Mouse (Mus musculus): ENCODE results near the gene Adcy4. TPM values are rescaled to one million over a fixed set of nuclear protein-coding genes. Genes with fewer than 3 reads are reported as not detected.

The Adcy4 gene
- polyA plus RNA-seq, 1 experiment from 2014 or later, result 29.3 TPM

- TF ChIP-seq EP300 (IDR thresholded peaks at IDR 0.05) (no peak), CTCF (IDR thresholded peaks at IDR 0.05) (no peak)
- Histone ChIP-seq H3K9me3 (ENCODE audit: low read length) (no peaks in the 10 kb centered on the region), H3K27ac (ENCODE audit: low read length) (no peak overlapping the region), H3K9ac (replicated peaks; ENCODE audit: low read depth) (no peak overlapping the region), H3K4me2 (replicated peaks; ENCODE audit: low read depth, low read length) (no peak overlapping the region), H3K4me3 (ENCODE audit: low read depth, low read length) (no peak overlapping the region), H3K4me1 (ENCODE audit: insufficient read depth, low read depth, low read length) (no peaks in the 10 kb centered on the region), H3K27me3 (replicated peaks; ENCODE audit: insufficient read depth, low read length) (0 out of 2 replicates have a peak, but pooled peaks cover 7% of the 10 kb centered on the region), H3K36me3 (ENCODE audit: insufficient read depth, low read length) (no peaks in the 10 kb centered on the region)
- ATAC-seq, result no peak
- DNase-seq (ENCODE audit: low spot score), result no peak
- 72% methylated on average over 11 of the region's 11 CpGs for WGBS
Observed at GRCm38 (mm10) chr14:55777806-55778205, 6.1 kb downstream of the Adcy4 start.

- H3K9ac ChIP-seq (replicated peaks; ENCODE audit: low read depth), result no peak overlapping the region
- 0 out of 2 replicates have a peak, but pooled peaks cover 7% of the 10 kb centered on the region for H3K27me3 ChIP-seq (replicated peaks; ENCODE audit: insufficient read depth, low read length)
- TF ChIP-seq EP300 (IDR thresholded peaks at IDR 0.05), result no peak
- TF ChIP-seq CTCF (IDR thresholded peaks at IDR 0.05), result no peak
Observed at GRCm38 (mm10) chr14:55777176-55777575, 6.7 kb downstream of the Adcy4 start.

GRCm38 (mm10) chr14:55776711-55777110 is 7.2 kb downstream of the Adcy4 start:
- TF ChIP-seq CTCF (IDR thresholded peaks at IDR 0.05), result no peak
- TF ChIP-seq EP300 (IDR thresholded peaks at IDR 0.05), result no peak
- 0 out of 2 replicates have a peak, but pooled peaks cover 3% of the 10 kb centered on the region for H3K27me3 ChIP-seq (replicated peaks; ENCODE audit: insufficient read depth, low read length)
- H3K9ac ChIP-seq (replicated peaks; ENCODE audit: low read depth), result no peak overlapping the region
- H3K36me3 ChIP-seq (ENCODE audit: insufficient read depth, low read length), result no peaks in the 10 kb centered on the region
- H3K9me3 ChIP-seq (ENCODE audit: low read length), result no peaks in the 10 kb centered on the region
- ATAC-seq (no peak), DNase-seq (ENCODE audit: low spot score) (no peak)
- H3K4me2 ChIP-seq (replicated peaks; ENCODE audit: low read depth, low read length), result no peak overlapping the region
- WGBS, result 34% methylated on average over 7 of the region's 7 CpGs
- no peak overlapping the region for H3K27ac ChIP-seq (ENCODE audit: low read length)
- no peaks in the 10 kb centered on the region for H3K4me1 ChIP-seq (ENCODE audit: insufficient read depth, low read depth, low read length)
- no peak overlapping the region for H3K4me3 ChIP-seq (ENCODE audit: low read depth, low read length)

More at GRCm38 (mm10) chr14:55777176-55777575, 6.7 kb downstream of the Adcy4 start:
- Histone ChIP-seq H3K4me3 (ENCODE audit: low read depth, low read length) (no peak overlapping the region), H3K4me1 (ENCODE audit: insufficient read depth, low read depth, low read length) (no peaks in the 10 kb centered on the region), H3K27ac (ENCODE audit: low read length) (no peak overlapping the region), H3K4me2 (replicated peaks; ENCODE audit: low read depth, low read length) (no peak overlapping the region), H3K9me3 (ENCODE audit: low read length) (no peaks in the 10 kb centered on the region), H3K36me3 (ENCODE audit: insufficient read depth, low read length) (no peaks in the 10 kb centered on the region)
- 24% methylated on average over 3 of the region's 3 CpGs for WGBS
- DNase-seq (ENCODE audit: low spot score) (no peak), ATAC-seq (no peak)

GRCm38 (mm10) chr14:55769087-55769703 is 14.7 kb downstream of the Adcy4 start:
- DNase-seq (ENCODE audit: low spot score) (no peak), ATAC-seq (no peak)
- no peaks in the 10 kb centered on the region for H3K27me3 ChIP-seq (replicated peaks; ENCODE audit: insufficient read depth, low read length)
- no peak overlapping the region for H3K27ac ChIP-seq (ENCODE audit: low read length)
- peaks cover 9% of the 10 kb centered on the region; the same call in 1 of the 2 replicates for H3K4me1 ChIP-seq (ENCODE audit: insufficient read depth, low read depth, low read length)
- TF ChIP-seq CTCF (IDR thresholded peaks at IDR 0.05) (no peak), EP300 (IDR thresholded peaks at IDR 0.05) (no peak)
- H3K4me2 ChIP-seq (replicated peaks; ENCODE audit: low read depth, low read length), result no peak overlapping the region
- H3K9me3 ChIP-seq (ENCODE audit: low read length), result no peaks in the 10 kb centered on the region
- no peak overlapping the region for H3K4me3 ChIP-seq (ENCODE audit: low read depth, low read length)
- no peak overlapping the region for H3K9ac ChIP-seq (replicated peaks; ENCODE audit: low read depth)
- WGBS, result 69% methylated on average over 16 of the region's 16 CpGs
- H3K36me3 ChIP-seq (ENCODE audit: insufficient read depth, low read length), result no peaks in the 10 kb centered on the region

GRCm38 (mm10) chr14:55768555-55768954 is 15.3 kb downstream of the Adcy4 start:
- H3K27ac ChIP-seq (ENCODE audit: low read length), result 0 out of 2 replicates have a peak overlapping the region, but pooled peaks have one; percentile 14
- no peak overlapping the region; the same call in 1 of the 2 replicates for H3K4me2 ChIP-seq (replicated peaks; ENCODE audit: low read depth, low read length)
- H3K4me3 ChIP-seq (ENCODE audit: low read depth, low read length), result no peak overlapping the region
- no peaks in the 10 kb centered on the region for H3K27me3 ChIP-seq (replicated peaks; ENCODE audit: insufficient read depth, low read length)
- peak; percentile 81 for DNase-seq (ENCODE audit: low spot score)
- H3K9me3 ChIP-seq (ENCODE audit: low read length), result no peaks in the 10 kb centered on the region
- H3K4me1 ChIP-seq (ENCODE audit: insufficient read depth, low read depth, low read length), result peaks cover 9% of the 10 kb centered on the region; the same call in 1 of the 2 replicates
- H3K9ac ChIP-seq (replicated peaks; ENCODE audit: low read depth), result no peak overlapping the region
- 73% methylated on average over 6 of the region's 6 CpGs for WGBS
- no peaks in the 10 kb centered on the region for H3K36me3 ChIP-seq (ENCODE audit: insufficient read depth, low read length)
- TF ChIP-seq CTCF (IDR thresholded peaks at IDR 0.05) (no peak), EP300 (IDR thresholded peaks at IDR 0.05) (peak; percentile 67)
- ATAC-seq, result peak; percentile 65

GRCm38 (mm10) chr14:55767519-55768414 is 16.1 kb downstream of the Adcy4 start:
- no peaks in the 10 kb centered on the region for H3K9me3 ChIP-seq (ENCODE audit: low read length)
- H3K36me3 ChIP-seq (ENCODE audit: insufficient read depth, low read length), result no peaks in the 10 kb centered on the region
- TF ChIP-seq EP300 (IDR thresholded peaks at IDR 0.05) (no peak), CTCF (IDR thresholded peaks at IDR 0.05) (peak; percentile 73)
- WGBS, result 10% methylated on average over 52 of the region's 52 CpGs
- peak; percentile 56 for ATAC-seq
- 0 out of 2 replicates have a peak overlapping the region, but pooled peaks have one; percentile 1 for H3K9ac ChIP-seq (replicated peaks; ENCODE audit: low read depth)
- H3K4me1 ChIP-seq (ENCODE audit: insufficient read depth, low read depth, low read length), result peaks cover 9% of the 10 kb centered on the region; the same call in 1 of the 2 replicates
- H3K27me3 ChIP-seq (replicated peaks; ENCODE audit: insufficient read depth, low read length), result no peaks in the 10 kb centered on the region
- peak; percentile 71 for DNase-seq (ENCODE audit: low spot score)
- no peak overlapping the region for H3K4me3 ChIP-seq (ENCODE audit: low read depth, low read length)
- peak overlapping the region; percentile 50 for H3K4me2 ChIP-seq (replicated peaks; ENCODE audit: low read depth, low read length)
- 0 out of 2 replicates have a peak overlapping the region, but pooled peaks have one; percentile 14 for H3K27ac ChIP-seq (ENCODE audit: low read length)

Data from lung, postnatal 0 days (tissue).